Mouse (Mus musculus): ENCODE measurements around the gene Ralgapa1.

Ralgapa1 gene

DNA sequence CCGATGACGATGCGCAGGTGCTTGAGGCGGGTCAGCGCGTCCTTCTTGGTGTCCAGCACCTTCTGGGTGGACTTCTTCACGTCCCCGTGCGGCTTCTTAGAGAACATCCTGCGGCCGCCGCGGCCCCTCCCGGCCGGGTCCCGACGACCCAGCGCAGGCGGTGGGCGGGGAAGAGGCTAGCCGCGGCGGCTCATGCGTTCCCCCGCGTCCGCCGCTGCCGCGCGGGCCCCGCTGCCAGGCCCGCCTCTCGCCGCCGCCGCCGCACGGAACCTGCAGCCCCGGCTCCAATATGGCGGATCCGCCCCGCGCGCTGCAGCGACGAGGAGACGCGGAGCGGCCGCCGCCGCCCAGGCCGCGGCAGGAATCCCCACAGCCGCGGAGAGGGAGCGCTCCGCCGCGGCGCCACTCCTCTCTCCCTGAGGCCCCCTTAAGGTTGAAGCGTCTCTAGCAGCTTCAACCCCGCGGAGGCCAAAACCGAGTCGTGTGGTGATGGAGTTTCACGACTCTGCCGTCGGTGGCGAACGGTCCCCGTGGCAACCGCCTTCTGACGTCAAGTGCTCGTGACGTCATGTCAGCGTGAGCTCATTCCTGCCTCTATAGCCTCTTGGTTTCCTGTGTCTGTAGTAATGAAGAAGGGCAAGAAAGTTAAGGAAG, at the start of gene Ralgapa1:
TSS of gene Ralgapa1 (minus strand) at position 507 of the 654 bp plus-strand sequence.
- DNase-seq (ENCODE audit: low spot score), result peak; percentile 88

DNA sequence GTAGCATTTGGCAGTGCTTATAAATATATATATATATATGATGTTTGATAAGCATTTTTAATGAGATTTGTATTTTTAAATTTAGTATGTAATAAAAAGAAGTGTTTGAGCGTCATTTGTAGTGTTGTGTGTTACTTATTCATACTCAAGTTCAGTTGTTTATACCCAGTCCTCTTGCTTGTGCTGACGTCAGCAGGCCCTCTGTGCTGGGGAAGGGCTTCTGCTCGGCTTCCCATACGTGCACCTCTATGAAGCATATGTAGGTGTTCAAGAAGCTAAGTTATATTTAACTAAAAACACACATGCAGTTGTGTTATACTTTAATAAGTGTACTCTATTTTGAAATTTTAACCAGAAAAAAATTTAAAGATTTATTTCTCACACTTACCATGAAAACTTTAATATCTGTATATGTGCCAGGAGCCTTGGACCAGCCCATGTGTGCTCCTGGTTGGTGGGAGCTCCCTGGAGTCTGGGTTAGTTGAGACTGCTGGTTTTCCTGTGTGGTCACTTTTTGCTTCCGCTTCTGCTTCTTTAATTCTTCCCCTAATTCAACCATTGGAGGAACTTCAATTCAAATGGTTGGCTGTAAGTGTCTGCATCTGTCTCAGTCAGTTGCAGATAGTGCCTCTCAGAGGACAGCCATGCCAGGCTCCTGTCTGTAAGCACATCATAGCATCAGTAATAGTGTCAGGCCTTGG, 48.8 kb upstream of the Ralgapa1 start:
- no peak for DNase-seq (ENCODE audit: low spot score)

DNA sequence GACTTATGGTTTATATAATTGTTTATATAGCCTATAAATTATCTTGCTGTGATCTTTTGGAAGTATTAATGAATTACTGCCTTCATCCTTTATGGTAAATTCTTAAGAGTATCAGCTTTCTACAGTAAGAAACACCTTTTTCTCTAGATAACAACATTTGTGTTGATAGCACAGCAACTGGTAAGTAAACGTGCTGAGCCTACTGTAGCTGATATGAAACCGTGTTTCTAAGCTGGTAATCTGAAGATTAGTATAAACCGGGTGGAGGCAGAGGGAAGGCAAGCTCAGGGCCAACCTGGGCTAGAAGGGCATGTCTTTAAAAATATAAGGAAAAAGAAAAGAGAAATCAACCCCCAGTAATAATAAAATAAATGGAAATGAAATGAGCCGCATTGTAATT, 46.8 kb upstream of the Ralgapa1 start:
- no peak for DNase-seq (ENCODE audit: low spot score)

DNA sequence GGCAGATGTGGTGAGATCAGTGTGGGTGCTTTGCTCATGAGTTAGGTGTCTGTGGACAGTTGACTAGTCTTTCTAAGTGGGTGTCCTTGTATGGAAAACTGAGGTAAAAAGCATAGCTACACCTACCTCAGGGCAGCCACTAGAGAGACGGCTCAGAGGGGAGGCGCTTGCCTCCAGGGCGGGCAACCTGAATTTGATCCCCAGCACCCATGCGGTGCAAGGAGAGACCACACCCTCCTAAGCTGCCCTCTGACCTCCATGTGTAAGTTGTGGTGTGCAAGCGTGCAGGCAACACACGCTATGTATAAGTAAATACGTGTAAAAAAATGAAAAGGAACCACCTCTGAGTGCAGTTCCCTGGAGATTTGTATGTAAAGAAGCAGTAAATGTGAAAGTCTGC, 39.7 kb upstream of the Ralgapa1 start:
- no peak for DNase-seq (ENCODE audit: low spot score)

DNA sequence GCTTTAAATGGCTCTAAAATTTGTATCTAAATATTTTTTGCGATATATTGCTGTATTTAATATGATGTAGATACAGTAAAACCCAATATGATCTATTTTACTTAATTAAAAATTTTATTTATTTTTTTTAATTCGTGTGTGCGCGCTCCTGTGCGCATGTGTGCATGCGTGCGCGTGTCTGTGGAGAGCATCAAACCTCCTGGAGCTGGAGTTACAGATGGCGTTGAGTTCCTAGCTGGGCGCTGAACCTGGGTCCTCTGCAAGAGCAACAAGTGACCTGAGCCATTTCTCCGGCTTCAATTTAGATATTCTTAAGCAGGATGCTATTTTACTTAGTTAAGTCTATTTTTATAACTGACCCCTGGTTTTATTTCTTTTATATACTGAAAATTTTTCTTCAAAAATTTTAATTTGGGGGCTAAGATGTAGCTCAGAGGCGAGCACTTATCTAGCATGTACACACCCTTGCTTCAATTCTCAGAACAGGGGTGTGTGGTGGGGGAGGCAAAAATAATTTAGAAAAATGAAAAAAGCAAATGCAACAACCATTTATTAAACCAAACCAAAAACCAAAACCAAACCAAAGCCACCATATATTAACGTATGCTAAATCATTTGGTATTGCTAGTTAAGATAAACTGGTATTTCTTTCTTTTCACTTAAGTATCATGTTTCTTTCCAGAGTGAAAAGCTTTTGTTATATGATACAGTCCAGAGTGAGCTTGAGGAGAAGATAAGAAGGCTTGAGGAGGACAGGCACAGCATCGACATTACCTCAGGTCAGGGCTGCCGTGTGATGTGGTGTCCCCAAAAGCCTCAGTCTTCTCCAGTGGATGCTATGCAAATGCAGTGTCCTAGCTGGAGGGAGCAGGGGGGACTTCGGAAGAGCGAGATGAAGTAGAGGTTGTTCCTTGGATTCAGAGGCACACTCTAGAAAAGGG, 38.7 kb upstream of the Ralgapa1 start:
- DNase-seq (ENCODE audit: low spot score), result no peak

DNA sequence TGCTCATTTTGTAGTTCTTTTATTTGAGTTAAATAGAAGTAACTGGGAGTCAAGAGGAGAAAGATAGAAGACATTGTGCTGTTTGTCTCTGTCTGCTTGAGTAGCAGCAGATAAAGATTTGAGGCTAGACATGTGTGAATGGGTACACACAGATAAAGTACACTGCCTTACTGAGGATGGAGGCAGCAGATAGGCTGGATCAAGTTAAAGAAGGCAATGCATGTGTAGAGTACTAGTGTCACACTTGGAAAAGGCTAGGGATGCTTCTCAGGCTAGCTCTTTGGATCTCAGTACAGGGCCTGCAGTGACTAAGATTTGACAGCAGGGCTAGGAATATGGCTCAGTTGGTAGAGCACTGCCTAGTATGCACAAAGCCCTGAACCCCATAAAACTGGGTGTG, 29.7 kb upstream of the Ralgapa1 start:
- no peak for DNase-seq (ENCODE audit: low spot score)

DNA sequence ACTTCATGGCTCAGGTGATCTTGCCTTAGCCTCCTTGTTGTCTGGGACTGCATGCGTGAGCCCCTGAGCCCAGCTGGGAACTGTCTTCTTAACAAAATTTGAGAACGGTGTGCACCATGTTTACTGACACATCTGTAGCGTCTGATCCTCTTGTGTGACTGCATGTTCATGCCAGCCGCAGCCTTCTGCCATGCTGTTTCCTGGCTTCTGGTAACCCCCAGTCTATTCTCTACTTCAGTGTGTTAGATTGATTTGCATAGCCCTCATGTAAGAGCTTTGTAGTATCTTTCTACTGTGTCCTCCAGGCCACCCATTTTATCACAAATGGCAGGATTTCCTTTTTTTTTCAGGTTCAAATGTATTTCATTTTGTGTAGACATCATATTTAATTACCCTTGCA, 26.9 kb upstream of the Ralgapa1 start:
- no peak for DNase-seq (ENCODE audit: low spot score)

DNA sequence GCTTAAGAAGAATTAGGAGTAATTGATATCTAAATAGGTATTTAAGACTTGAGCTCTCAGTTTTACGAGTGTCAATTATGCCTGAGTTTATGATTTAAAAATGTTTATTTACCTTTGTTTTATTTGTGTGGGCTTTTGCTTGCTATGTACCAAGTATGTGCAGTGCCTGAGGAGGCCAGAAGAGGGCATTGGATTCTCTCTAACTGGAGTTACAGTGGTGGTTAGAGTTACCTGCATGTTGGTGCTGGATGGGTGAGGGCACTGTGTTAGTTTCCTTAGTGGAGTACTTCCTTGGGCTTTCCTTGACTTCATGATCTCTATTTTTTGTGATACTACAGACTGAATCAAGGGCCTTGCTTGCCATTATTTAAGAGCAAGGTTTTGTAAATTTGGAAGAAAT, 25.8 kb upstream of the Ralgapa1 start:
- no peak for DNase-seq (ENCODE audit: low spot score)

DNA sequence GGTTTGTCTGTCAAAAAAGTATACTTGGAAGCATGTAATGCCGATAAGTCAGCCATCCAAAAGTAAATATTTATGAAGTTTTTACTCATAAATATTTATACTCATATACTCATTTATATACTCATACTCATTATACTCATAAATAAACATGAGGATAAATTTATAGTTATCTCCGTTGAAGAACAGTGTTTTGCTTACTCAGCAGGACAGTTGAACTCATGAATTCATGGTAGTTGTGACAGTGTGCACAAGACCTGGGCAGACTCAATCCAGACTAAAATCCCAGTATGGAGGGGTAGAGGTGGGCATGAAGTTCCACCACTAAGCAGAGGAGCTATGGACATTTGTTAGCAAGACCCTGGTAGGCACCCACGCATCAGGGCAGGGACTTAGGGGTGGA, 16.5 kb upstream of the Ralgapa1 start:
- no peak for DNase-seq (ENCODE audit: low spot score)

DNA sequence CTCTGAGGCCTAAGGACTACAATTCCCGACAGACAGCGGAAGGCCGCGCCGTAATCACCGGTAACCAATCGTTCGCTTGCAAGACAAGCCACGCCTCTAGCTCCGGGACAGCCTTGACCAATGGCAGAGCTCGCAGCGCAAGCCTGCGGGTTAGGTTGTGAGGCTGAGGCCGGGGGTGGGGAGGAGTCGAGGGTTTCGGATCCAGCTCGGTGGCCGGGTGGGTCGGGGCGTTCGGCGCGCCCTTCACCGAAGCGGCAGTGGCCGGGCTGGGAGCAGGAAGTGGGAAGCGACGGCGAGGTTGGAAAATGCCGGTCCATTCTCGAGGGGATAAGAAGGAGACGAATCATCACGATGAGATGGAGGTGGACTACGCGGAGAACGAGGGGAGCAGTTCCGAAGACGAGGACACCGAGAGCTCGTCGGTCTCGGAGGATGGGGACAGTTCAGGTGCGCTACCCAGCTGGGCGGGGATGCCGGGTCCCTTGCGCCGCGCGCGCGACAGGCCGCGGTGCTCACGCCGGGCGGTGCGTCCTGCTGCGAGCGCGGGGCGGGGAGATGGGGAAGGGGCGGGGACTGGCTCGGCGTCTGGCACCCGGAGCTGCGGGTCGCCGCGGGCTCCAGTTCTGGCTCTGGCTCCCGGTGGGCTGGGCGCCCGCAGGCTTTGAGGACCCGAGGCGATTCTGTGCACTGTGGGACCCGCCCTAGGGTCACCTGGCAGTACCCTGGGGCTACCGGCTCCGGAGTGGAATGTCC, 15.4 kb upstream of the Ralgapa1 start, which contains the start of gene Brms1l:
TSS of gene Brms1l (plus strand) at position 126 of the 753 bp plus-strand sequence.
- DNase-seq (ENCODE audit: low spot score), result peak; percentile 98

DNA sequence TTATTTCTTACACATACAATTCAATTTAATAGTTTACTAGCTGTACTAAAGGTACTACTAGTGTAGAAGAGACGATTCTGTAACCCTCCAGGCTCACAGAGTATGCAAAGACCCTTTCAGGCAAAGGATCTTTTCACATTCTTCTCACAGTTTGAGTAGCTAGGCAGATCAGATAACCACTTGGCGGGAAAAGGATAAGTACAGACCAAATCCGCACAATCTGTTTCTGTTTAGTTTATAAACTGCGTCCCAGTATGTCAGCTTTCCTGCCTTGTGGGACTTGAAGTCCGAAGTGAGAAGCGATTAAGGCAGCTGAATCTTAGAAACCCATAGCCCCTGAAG, 14.9 kb upstream of the Ralgapa1 start:
- DNase-seq (ENCODE audit: low spot score), result no peak

DNA sequence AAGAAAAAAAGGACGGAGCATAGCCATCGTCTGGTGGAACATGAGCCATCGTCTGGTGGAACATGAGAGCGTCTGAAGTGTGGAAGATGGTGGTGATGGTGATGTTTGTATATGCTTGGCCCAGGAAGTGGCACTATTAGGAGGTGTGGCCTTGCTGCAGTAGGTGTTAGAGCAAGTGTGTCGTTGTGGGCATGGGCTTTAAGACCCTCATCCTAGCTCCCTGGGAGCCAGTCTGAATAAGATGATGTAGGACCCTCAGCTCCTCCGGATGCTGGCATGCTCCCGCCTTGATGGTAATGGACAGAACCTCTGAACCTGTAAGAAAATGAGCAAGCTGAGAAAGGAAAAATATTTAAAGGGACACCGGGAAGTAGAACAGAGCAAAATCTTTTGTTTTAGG, 13.9 kb upstream of the Ralgapa1 start:
- DNase-seq (ENCODE audit: low spot score), result no peak

DNA sequence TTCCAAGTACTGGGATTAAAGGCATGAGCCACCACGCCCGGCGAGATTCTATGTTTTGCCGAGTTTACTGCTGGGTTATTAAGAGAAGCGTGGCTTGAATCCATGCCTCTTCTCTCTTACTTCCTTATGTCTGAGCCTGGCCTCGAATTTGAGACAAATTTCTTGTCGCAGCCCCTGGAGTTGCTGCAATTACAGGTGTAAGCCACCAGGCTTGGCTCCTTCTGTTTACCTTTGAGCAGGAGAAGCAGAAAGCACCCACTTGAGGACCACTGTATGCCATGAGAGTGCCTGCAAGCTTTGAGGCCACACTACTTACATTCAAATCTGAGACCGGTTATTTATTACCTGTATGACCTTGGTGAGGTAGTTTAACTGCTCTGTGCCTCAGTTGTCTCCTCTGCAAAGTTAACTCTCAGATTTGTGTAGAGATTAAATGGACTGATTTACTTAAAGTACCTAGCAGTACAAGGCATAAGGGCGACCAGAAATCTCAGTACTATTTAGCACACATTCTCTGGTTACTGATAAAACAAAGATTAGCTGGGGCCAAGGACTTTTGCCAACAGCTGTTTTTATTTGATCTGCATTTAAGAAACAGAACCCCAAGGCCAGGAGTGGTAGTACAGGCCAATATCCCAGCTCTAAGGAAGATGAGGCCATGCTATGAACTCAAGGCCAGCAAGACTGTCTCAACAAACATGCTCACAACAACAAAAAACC, 13.1 kb upstream of the Ralgapa1 start:
- DNase-seq (ENCODE audit: low spot score), result no peak

DNA sequence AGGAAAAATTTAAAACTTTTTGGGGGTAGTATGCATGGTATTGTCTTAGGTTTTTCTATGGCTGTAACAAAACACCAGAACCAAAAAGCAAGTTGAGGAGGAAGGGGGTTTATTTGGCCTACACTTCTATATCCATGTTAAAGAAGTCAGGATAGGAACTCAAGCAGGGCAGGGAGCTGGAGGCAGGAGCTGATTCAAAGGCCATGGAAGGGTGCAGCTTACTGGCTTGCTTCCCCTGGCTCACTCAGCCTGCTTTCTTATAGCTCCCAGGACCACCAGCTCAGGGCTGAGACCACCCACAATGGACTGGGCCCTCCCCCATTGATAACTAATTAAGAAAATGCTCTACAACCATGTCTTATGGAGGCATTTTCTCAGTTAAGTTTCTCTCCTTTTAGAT, 12.0 kb upstream of the Ralgapa1 start:
- DNase-seq (ENCODE audit: low spot score), result no peak

DNA sequence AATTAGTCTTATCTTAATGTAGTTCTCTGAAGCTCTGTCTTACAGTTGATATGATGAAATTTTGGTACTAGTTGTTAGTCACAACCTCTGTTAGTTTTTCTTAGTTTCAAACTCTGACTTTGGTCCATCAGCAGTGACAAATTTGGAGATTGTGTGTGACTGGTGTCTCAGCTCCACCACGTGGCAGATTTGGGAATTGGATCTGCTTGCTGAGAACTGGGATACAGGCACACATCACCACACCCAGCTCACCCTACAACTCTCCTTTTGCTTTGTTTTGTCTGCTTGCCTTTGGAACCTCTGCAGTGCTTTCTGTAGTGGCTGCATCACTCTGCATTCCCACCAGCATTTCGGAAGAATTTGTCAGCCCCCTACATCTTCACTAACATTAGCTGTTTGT, 10.1 kb upstream of the Ralgapa1 start:
- DNase-seq (ENCODE audit: low spot score), result no peak

DNA sequence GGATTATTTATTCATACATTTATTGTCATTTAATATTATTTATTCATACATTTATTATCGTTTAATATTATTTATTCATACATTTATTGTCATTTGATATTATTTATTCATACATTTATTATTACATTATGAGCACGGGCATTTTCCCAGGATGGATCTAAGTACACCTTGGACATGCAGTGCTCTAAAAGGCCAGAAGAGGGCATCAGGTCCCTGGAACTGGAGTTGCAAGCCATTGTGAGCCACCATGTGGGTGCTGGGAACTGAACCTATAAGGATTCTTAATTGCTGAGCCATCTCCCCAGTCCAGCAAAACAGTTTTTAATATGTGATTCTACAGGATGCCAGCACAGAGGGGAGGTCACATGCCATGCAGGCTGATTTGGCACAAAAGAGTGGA, 4.6 kb upstream of the Ralgapa1 start:
- no peak for DNase-seq (ENCODE audit: low spot score)

DNA sequence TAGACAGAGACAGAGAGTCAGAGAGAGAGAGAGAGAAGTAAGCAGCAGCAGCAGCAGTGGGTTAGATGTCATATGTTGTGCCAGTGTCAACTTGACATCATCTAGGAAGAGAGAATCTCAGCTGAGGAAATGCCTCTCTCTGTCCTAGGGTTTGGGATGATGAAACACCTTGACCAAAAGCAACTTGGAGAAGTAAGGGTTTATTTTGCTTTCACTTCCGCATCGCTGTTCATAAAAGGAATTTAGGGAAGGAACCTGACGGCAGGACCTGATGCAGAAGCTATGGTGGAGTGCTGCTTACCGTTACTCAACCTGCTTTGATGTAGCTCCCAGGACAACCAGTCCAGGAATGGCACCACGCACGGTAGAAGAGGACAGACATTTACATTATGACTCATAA, 3.1 kb upstream of the Ralgapa1 start:
- DNase-seq (ENCODE audit: low spot score), result no peak

DNA sequence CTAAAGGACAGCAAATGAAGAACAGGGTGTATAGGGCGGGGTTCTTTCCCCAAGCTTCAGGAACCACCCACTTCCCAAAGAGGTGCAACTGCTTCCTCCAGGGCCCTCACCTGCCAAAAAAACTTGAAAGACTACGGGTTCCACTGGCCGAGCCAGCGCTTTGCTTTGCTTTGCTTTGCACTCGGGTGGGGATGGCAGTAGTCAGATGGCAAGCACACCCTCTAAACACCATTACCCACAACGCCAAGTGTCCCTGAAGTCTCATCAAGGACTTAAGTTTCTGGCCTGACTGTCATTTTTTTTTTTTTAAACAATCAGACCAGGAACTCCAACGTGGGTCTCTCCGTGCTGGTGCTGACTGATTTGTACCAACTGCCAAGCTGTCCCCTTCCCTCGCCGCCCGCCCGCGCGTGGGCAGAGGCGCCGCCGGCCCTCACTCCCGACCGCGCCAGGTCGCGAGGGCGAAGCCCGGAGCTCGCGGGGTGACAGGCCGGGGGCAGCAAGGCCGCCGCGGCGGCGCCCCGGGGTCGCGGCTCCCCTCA, 777 bp downstream of the Ralgapa1 start:
- DNase-seq (ENCODE audit: low spot score), result no peak

DNA sequence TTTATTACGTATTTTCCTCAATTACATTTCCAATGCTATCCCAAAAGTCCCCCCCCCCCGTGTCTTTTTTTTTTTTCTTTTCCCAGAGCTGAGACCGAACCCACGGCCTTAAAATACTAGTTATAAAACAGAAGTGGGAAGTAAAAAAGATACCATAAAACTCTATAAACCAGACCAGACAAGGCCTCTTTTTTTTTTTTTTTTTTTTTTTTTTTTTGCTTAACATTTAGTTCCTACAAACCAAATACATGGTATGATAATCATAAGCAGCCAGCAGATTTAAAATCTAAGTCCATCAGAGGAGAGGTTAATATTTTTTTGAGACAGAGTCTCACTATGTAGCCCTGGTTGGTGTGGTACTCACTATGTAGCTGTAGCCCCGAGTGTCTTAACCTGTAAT, 4.5 kb downstream of the Ralgapa1 start:
- no peak for DNase-seq (ENCODE audit: low spot score)

DNA sequence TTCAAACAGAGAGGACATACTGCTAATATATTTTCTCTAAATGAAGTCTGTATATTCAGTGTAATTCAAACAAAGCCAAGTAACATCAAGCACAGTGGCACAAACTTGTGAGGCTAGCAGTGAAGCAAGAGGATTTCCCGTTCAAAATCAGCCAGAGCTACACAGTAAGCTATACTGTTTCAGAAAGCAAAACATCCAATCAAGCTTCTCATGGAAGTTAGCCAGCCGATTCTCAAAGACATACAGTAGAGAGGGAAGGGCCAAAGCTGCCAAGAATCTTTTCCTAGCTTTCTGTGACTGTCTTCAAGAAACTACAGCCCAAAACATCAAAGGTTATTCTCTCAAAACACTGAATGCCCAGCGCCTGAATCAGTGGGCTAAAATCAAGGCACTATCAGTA, 15.9 kb downstream of the Ralgapa1 start:
- DNase-seq (ENCODE audit: low spot score), result no peak

DNA sequence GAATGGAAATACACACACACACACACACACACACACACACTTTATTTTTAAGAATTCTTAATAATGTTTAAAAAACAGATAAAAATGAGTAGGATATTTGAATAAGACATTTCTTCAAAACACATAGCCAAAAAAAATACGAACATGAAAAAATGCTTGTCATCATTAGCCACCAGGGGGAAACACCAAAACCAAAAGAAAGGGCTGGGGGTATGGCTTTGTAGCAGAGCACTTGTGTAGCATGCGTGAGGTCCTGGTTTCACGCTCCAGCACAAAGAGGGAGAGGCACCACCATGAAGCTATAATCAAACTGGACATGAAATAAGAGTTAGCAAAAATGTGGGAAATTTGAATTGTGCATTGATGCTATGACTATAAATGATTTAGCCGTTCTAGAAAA, 19.8 kb downstream of the Ralgapa1 start:
- DNase-seq (ENCODE audit: low spot score), result no peak
